Mouse (Mus musculus) hindbrain, postnatal 0 days (tissue): ENCODE measurements around the gene Taok3. TPM values are rescaled to one million over a fixed set of nuclear protein-coding genes. Genes with fewer than 3 reads are reported as not detected.

Experiments
- ATAC-seq: fragments of 200-750 bp; cut with Nextera tagmentation; 2 replicates; pipeline ENCODE4 v1.8.0; 2017; ENCODE audit warnings: mild to moderate bottlenecking, moderate TSS enrichment, moderate library complexity
- DNase-seq: peaks from one replicate; pipeline ENCODE4 v3.0.0-alpha.2; 2015; ENCODE audit warnings: low spot score
- H3K27ac ChIP-seq: fragments of 300-500 bp; sonication (generic); 2 replicates; pipeline ENCODE4 v1.5.1; 2014; ENCODE audit warnings: mild to moderate bottlenecking
- H3K27me3 ChIP-seq: fragments of 300-500 bp; sonication (generic); 2 replicates; pipeline ENCODE4 v1.6.1; 2014; ENCODE audit warnings: low read length, mixed read lengths; ENCODE audit not compliant: insufficient read depth
- H3K36me3 ChIP-seq: fragments of 300-500 bp; sonication (generic); 2 replicates; pipeline ENCODE4 v1.6.1; 2014; ENCODE audit warnings: low read length, mixed read lengths; ENCODE audit not compliant: insufficient read depth
- H3K4me1 ChIP-seq: fragments of 300-500 bp; sonication (generic); 2 replicates; pipeline ENCODE4 v1.6.1; 2014; ENCODE audit warnings: antibody characterized with exemption, low read length, mixed read lengths; ENCODE audit not compliant: insufficient read depth
- H3K4me2 ChIP-seq: fragments of 300-500 bp; sonication (generic); 2 replicates; pipeline ENCODE4 v1.6.1; 2014; ENCODE audit warnings: low read depth, mild to moderate bottlenecking, low read length, moderate library complexity, mixed read lengths
- H3K4me3 ChIP-seq: fragments of 300-500 bp; sonication (generic); 2 replicates; pipeline ENCODE4 v1.5.1; 2014; ENCODE audit warnings: low read length
- H3K9ac ChIP-seq: fragments of 300-500 bp; sonication (generic); replicated peaks from 2 replicates; pipeline ENCODE4 v1.6.1; 2014; ENCODE audit warnings: mild to moderate bottlenecking, low read length, moderate library complexity, mixed read lengths
- H3K9me3 ChIP-seq: fragments of 300-500 bp; sonication (generic); 2 replicates; pipeline ENCODE4 v1.6.1; 2016; ENCODE audit warnings: low read length, mixed read lengths
- CTCF ChIP-seq: IDR thresholded peaks from 2 replicates; pipeline ENCODE4 v1.5.1; 2016; ENCODE audit warnings: antibody characterized with exemption, control low read depth, low read depth
- WGBS: fragments of 180-500 bp; shearing (Covaris S2); extraction: QIAGEN DNeasy Blood & Tissue Kit; methylation state at CpG from one replicate; pipeline ENCODE4 v1.1.7; 2014; 5-methylcytosine and 5-hydroxymethylcytosine counted together
- polyA plus RNA-seq: library from polyadenylated mRNA; unstranded; fragments of >200 nt; fragmentation: Nextera tagmentation; extraction: Ambion mirVana; gene quantifications from 2 replicates; pipeline ENCODE4 v1.2.1, GENCODE M21; 2015
- total RNA-seq: library from RNA; depleted of rRNA; stranded (reverse); fragments of >200 nt; gene quantifications from 2 replicates; pipeline ENCODE4 v1.2.3, GENCODE M21; 2014

Gene Taok3
- total and polyA plus RNA-seq, 2 experiments from 2014 or later: 21.0 to 50.2 TPM

GRCm38 (mm10) chr5:117166811-117167365 is 47.0 kb downstream of the Taok3 start:
- ATAC-seq: no peak
- no peak overlapping the region for H3K9ac ChIP-seq
- H3K27ac ChIP-seq: no peak overlapping the region
- DNase-seq: no peak
- no peaks in the 10 kb centered on the region for H3K9me3 ChIP-seq
- 87% methylated on average over 11 of the region's 11 CpGs for WGBS
- H3K4me3 ChIP-seq: no peak overlapping the region
- no peak for TF ChIP-seq CTCF
- H3K4me1 ChIP-seq: no peaks in the 10 kb centered on the region
- H3K27me3 ChIP-seq: no peaks in the 10 kb centered on the region
- no peaks in the 10 kb centered on the region for H3K36me3 ChIP-seq
- no peak overlapping the region for H3K4me2 ChIP-seq

- ATAC-seq: no peak
- Histone ChIP-seq H3K27ac (no peak overlapping the region), H3K9ac (no peak overlapping the region), H3K27me3 (no peaks in the 10 kb centered on the region), H3K4me2 (no peak overlapping the region), H3K9me3 (no peaks in the 10 kb centered on the region), H3K4me1 (no peaks in the 10 kb centered on the region), H3K36me3 (no peaks in the 10 kb centered on the region), H3K4me3 (no peak overlapping the region)
- DNase-seq: no peak
- TF ChIP-seq CTCF: no peak
- WGBS: 79% methylated on average over 14 of the region's 14 CpGs
Measured at GRCm38 (mm10) chr5:117168351-117169100, 48.6 kb downstream of the Taok3 start.

- Histone ChIP-seq H3K9ac (no peak overlapping the region), H3K9me3 (no peaks in the 10 kb centered on the region), H3K36me3 (no peaks in the 10 kb centered on the region), H3K4me3 (no peak overlapping the region), H3K27me3 (no peaks in the 10 kb centered on the region), H3K4me1 (no peaks in the 10 kb centered on the region), H3K27ac (no peak overlapping the region), H3K4me2 (no peak overlapping the region)
- no peak for TF ChIP-seq CTCF
- no peak for DNase-seq
- WGBS: 92% methylated on average over 7 of the region's 7 CpGs
- no peak for ATAC-seq
Measured at GRCm38 (mm10) chr5:117174057-117174456, 54.1 kb downstream of the Taok3 start.

- no peak overlapping the region for H3K4me3 ChIP-seq
- WGBS: 72% methylated on average over 8 of the region's 8 CpGs
- H3K36me3 ChIP-seq: no peaks in the 10 kb centered on the region
- no peak for ATAC-seq
- no peak for TF ChIP-seq CTCF
- no peaks in the 10 kb centered on the region for H3K27me3 ChIP-seq
- H3K4me1 ChIP-seq: no peaks in the 10 kb centered on the region
- no peak overlapping the region for H3K27ac ChIP-seq
- DNase-seq: no peak
- no peak overlapping the region for H3K4me2 ChIP-seq
- no peak overlapping the region for H3K9ac ChIP-seq
- no peaks in the 10 kb centered on the region for H3K9me3 ChIP-seq
Measured at GRCm38 (mm10) chr5:117175896-117176295, 56.0 kb downstream of the Taok3 start.

GRCm38 (mm10) chr5:117178079-117178478 is 58.1 kb downstream of the Taok3 start:
- no peaks in the 10 kb centered on the region for H3K9me3 ChIP-seq
- no peaks in the 10 kb centered on the region for H3K4me1 ChIP-seq
- H3K27me3 ChIP-seq: no peaks in the 10 kb centered on the region
- ATAC-seq (no peak), DNase-seq (no peak)
- H3K36me3 ChIP-seq: no peaks in the 10 kb centered on the region
- H3K4me2 ChIP-seq: no peak overlapping the region
- H3K9ac ChIP-seq: no peak overlapping the region
- no peak overlapping the region for H3K4me3 ChIP-seq
- no peak for TF ChIP-seq CTCF
- WGBS: 17% methylated on average over 6 of the region's 6 CpGs
- no peak overlapping the region for H3K27ac ChIP-seq

- no peak overlapping the region for H3K4me2 ChIP-seq
- ATAC-seq (no peak), DNase-seq (no peak)
- H3K4me3 ChIP-seq: no peak overlapping the region
- H3K9ac ChIP-seq: no peak overlapping the region
- H3K4me1 ChIP-seq: no peaks in the 10 kb centered on the region
- H3K27ac ChIP-seq: no peak overlapping the region
- no peak for TF ChIP-seq CTCF
- H3K36me3 ChIP-seq: no peaks in the 10 kb centered on the region
- H3K9me3 ChIP-seq: no peaks in the 10 kb centered on the region
- no peaks in the 10 kb centered on the region for H3K27me3 ChIP-seq
- WGBS: 59% methylated on average over 6 of the region's 6 CpGs
Measured at GRCm38 (mm10) chr5:117178486-117178885, 58.6 kb downstream of the Taok3 start.

- no peaks in the 10 kb centered on the region for H3K36me3 ChIP-seq
- no peaks in the 10 kb centered on the region for H3K9me3 ChIP-seq
- H3K27me3 ChIP-seq: no peaks in the 10 kb centered on the region
- DNase-seq: no peak
- H3K9ac ChIP-seq: no peak overlapping the region
- H3K27ac ChIP-seq: no peak overlapping the region
- H3K4me2 ChIP-seq: no peak overlapping the region
- 71% methylated on average over 5 of the region's 5 CpGs for WGBS
- TF ChIP-seq CTCF: no peak
- H3K4me1 ChIP-seq: no peaks in the 10 kb centered on the region
- H3K4me3 ChIP-seq: no peak overlapping the region
- no peak for ATAC-seq
Measured at GRCm38 (mm10) chr5:117181921-117182320, 62.0 kb downstream of the Taok3 start.
